Mouse (Mus musculus) layer of hippocampus, adult 9-11 months (tissue): ENCODE results near the gene Spata31d1b.
"Not testable (repeated sequence)": the region's sequence is repeated elsewhere in the genome, so short reads cannot be mapped to it uniquely, and the experiment has no call there.

Experiments
- DNase-seq: peaks from one replicate; pipeline ENCODE4 v3.0.0; 2022

The Spata31d1b gene

DNA sequence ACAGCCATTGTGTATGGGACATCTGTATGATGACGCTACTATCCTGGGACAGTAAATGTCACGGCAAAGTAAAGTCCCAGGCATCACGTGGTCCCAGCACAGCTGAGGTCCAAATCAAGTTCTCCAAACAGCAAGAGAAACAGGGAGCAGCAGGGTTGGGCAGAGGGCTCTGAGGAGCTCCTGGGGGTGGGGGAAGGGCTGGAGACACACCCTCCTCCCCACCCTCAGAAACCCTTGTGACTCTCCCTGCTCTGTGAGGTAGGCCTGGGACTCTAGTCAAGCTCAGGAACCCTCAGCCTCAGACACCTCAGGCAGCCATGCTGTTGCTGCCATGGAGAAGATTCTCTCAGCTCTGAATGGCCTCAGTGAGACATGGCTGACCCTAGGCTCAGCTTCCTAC lies at the start of gene Spata31d1b:
Gene Spata31d1b, plus strand, starts transcription at position 301 of the 400 bp plus-strand sequence.
- DNase-seq = not testable (repeated sequence)

DNA sequence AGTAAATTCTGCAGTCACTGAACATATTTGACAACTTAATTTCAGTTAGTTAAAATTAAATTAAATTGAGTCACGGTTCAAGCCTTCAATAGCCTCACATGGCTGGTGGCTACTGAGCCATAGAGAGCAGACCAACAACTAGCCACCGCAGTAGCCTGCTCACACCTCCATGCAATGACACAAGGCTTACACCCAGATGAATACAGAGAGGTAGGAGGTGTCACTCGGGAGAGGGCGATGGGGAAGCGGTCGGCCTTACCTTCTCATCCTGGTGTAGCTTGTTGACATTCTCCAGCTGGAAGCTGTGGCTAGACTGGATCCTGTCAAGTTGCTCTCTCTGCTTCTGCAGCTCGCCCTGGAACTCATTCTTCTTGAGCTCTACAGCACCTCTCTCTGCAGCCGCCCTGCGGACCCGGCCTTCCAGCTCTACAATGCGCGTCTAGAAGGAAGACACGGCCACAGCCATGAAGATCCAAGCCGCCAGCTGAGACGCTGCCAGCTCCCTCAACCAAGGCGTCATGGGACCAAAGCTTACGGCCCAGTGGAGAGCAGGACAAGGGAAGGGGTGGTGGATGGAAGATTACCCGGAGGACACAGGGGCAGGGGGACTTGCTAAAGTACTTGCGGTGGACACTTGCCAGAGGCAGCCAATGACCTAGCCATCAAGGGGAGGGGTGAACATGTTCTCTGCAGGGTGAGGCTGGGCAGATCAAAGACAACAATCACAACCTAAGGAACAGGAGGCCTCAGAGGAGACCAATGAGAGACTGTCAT lies 48.0 kb upstream of the Spata31d1b start:
- no peak for DNase-seq

GRCm38 (mm10) chr13:59667763-59668162 lies 44.3 kb upstream of the Spata31d1b start:
- DNase-seq = peak; percentile 59

DNA sequence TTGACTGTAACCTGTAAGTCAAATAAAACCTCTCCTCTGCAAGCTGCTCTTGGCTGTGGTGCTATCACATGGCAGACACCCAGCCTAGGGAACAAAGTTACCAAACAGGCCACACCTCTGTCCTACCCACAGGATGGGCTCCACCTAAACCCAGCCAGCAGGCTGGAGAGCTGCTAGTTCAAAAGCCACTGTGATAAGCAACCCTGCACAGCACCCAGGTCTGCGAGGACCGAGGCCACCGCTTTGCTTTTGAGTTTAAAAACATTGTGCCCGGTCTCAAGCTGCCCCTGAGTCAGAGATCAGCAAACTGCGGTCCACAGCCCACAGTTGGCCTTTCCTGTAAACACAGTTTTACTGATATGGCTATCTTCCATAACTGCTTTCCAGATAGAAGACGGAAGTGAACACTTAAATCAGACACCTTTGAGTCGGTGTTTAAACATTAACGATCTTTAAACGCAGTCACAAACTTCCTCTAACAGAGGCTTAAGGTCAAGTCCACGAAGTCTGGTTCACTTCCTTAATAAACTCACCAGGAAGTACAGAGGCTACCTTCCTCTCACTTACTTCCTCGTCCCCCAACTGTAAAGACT lies 43.5 kb upstream of the Spata31d1b start:
- no peak for DNase-seq

- peak; percentile 81 for DNase-seq
Measured at GRCm38 (mm10) chr13:59669946-59670345, 42.1 kb upstream of the Spata31d1b start.

GRCm38 (mm10) chr13:59671521-59671920 lies 40.6 kb upstream of the Spata31d1b start:
- DNase-seq = no peak

DNA sequence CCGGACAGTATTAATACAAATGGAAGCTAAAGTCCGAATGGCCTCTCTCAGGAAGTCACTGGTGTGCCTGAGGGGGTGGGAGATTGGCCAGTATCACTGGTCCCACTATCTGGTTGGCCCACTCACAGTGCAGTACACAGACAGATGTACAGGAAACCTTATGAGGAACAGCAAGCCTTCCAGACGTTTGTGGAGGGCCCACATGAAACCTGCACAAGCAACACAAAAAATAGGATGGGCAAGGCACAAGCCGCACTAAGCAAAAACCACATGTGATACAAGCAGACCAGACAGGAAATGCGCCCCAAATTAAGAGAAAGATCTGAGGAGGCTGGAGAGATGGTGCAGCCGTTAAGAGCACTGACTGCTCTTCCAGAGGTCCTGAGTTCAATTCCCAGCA lies 39.8 kb upstream of the Spata31d1b start:
- DNase-seq = peak; percentile 72

- no peak for DNase-seq
Measured at GRCm38 (mm10) chr13:59673597-59673996, 38.5 kb upstream of the Spata31d1b start.

DNA sequence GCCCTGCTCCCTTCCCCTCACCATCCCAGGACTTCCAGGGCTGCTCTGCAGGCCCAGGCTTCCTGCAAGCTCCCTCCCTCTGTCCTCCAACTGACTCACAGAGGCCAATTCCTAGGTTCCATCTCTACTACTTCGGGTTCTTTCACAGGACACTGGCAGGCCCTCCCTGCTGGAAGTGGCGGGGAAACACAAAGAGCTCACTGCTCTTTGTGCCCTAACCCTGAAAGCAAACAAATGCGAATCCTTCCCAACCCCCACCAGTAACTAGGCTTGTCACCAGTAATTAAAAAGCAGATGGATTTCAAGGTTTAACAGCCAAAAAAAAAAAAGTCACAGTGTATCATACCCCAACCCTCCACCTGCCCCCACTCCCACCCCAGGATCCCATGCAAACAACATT lies 37.9 kb upstream of the Spata31d1b start:
- no peak for DNase-seq

- no peak for DNase-seq
Measured at GRCm38 (mm10) chr13:59674761-59675150, 37.3 kb upstream of the Spata31d1b start.

DNA sequence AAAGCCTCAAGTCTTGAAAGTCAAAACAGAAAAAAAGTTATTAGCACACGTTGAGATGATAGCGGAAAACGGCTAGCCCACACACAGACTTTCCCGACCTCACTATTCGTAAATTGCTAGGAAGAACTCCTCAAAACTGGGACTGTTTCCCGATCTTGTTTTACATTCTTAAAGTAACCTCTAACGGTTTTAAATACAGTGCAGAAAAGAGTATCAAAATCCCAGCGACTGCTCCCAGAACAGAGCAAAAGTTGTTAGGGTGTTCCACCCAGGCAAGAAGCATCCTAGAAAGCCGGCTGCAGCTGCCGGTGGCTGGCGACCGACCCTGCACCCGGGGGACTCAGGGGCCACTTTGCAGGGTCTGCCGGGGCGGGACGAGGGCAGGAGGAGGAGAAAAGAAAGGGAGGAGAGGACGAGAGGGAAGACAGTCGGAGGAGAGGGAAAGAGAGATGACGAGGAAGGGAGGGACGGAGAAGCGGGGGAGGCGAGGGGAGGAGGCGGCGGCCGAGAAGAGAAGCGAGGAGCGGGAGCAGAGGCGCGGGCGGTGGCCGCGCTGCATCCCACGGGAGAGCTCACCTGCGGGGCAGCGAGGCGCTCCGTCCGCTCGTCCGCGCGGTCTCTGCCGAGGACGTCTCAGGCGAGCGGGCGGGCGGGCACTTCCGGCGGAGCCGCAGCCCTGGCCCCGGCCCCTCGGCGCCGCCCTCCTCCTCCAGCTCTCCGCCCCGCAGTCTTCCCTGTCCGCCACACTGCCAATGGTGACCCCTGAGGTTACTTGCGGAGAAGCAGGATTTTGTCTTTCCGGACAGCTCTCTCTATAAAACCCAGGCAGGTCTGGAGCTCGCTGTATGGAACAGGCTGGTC lies 36.7 kb upstream of the Spata31d1b start, which contains the start of gene Golm1:
Gene Golm1, minus strand, starts transcription at position 661 of the 861 bp plus-strand sequence.
- peak; percentile 38 for DNase-seq

DNA sequence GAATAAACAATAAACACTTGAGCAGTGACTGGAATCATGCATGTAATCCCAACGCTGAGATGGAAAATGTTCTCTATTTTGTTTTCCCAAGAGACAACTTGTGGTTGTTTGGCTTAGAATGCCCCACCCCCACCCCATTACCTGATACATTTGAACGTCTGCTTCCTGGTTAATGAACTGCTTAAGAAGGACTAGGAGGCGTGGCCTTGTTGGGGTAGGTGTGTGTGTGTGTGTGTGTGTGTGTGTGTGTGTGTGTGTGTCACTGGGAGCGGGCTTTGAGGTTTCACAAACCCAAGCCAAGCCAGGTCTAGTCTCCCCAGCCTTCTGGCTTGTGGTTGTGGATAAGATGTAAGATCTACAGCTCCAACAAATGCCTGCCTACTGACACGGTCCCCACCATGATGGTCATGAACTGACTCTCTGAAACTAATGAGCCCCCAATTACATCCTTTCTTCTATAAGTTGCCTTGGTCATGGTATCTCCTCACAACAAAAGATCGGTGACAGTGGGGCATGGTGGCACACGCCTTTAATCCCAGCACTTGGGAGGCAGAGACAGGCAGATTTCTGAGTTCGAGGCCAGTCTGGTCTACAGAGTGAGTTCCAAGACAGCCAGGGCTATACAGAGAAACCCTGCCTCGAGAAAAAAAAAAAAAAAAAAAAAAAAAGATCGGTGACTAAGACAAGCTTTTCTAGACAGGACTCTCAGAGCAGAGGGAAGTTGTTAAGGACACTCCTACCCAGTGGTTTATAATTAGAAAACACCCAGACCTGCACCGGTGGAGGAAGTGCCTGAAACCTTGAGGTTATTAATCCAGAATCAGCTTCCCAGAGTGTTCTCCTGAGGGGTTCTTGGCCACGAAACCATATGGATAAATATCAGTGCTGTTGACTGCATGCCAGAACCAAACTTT lies 35.5 kb upstream of the Spata31d1b start:
- no peak for DNase-seq

DNA sequence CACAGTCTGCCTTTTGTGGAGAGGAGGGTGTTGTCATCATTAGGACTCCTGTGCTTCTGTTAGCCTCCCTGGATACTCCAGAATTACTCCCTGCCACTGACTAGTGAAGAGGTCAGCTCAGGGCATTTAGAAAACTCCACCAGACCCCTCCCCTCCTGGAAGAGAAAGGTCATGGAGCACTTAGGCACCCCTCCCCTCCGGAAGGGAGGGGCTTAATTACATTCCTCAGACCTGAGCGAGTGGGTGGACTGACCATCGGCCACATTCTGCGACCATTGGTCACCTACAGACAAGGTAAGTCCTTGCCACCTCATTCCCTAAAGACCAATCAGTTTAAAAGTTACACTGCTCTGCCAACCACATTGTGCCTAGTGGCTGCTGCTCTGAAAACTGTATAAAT lies 32.8 kb upstream of the Spata31d1b start:
- DNase-seq = no peak

DNA sequence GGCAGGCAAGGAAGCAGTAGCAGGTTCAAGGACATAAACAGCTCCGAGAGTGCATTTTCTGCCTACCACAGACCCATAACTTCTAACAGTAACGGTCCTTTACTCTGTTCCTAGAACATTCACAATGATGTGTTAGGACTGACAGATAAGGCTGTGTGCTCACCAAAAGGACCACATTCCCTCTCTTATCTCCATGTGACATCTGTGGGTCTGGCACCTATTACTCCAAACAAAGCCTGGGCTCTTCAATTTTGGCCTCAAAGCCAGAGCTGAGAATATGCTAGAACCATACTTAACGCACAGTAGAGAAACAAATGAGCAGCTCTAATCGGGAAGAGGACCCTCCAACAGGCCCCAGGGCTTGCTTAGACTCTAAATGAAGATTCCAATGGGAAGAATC lies 32.2 kb upstream of the Spata31d1b start:
- DNase-seq = no peak

- DNase-seq = no peak
Measured at GRCm38 (mm10) chr13:59682629-59683028, 29.5 kb upstream of the Spata31d1b start.

DNA sequence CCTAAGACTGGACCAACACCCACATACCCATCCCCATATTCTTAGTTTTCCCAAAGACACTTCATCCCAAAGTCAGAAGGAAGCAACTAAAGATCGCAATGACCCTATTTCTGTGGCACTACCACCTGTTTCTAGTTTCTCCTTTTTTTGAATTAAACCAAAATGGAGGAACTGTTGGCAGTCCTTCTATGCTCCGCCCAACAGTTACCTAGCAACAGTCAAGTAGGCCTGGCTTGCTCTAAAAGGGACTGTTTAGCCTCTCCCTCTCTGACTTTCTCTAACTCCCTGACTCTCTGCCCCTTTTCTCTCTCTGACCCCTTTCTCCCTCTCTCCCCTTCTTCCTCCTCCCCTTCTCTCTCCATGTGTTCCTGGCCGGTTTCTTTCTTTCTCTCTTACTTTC lies 26.8 kb upstream of the Spata31d1b start:
- no peak for DNase-seq

DNA sequence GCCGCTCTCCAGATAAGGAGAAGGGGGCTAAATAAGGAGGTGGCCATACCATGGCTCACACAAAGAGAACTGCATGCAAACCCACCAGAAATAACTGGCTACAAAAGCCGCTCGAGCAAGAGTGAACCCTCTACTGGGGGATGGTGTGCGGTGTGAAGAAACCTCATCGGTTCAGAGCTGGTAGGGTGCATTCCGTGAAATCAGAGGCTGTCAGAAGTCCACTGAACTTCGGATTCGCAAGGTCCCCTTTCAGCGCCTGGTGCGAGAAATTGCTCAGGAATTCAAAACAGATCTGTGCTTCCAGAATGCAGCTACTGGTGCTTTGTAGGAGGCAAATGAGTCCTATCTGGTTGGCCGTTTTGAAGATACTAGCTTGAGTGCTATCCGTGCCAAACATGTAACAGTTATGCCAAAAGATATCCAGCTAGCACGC lies 23.7 kb upstream of the Spata31d1b start:
- DNase-seq = no peak

- no peak for DNase-seq
Measured at GRCm38 (mm10) chr13:59689313-59689712, 22.8 kb upstream of the Spata31d1b start.

- DNase-seq = no peak
Measured at GRCm38 (mm10) chr13:59689843-59690242, 22.2 kb upstream of the Spata31d1b start.

GRCm38 (mm10) chr13:59690576-59690975 lies 21.5 kb upstream of the Spata31d1b start:
- DNase-seq = no peak

DNA sequence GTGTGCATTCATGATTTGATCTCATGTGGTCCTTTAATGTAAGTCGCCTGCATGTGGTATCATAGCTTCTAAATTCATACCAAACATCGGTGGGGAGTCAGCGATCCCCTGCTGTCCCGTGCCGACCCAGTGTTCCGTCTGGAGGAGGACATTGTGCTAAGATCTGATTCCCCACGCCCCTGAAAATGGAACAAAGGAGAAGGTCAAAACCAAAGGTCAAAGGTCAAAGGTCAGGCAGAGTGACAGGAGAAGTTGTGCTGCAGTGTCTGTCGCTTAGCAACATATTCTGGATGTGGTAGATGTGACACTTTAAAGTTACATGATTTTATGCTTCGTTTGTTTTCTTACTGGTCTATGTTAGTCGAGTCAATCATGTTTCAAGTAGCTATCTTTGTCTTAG lies 20.6 kb upstream of the Spata31d1b start:
- DNase-seq = no peak

DNA sequence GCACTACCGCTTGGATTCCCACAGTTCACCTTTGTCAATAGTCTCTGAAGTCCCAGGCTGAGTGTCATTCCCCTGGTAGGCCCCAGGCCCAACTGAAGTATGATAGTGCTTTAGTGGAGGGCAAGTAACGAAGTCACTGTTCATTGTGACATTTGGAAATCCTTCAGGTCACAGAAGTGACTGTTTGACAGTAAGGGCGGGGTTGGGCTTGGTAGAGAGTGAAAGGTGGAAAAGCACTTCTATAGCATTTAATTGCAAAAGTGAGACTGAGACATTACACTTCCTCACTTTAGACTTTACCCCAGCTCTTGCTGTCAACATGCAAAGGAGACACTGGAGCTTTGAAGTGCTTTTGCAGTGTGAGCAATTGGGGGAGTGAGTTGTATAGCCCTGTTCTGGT lies 18.1 kb upstream of the Spata31d1b start, which contains the start of gene 4921517D22Rik:
Gene 4921517D22Rik, minus strand, starts transcription at position 101 of the 400 bp plus-strand sequence.
- no peak for DNase-seq
